Mouse (Mus musculus): ENCODE results near the gene Ggt5. TPM values are rescaled to one million over a fixed set of nuclear protein-coding genes. Genes with fewer than 3 reads are reported as not detected.
A peak's percentile ranks its signal among the peaks of the same experiment; 100 is the strongest.
"Not testable (repeated sequence)": the region's sequence is repeated elsewhere in the genome, so short reads cannot be mapped to it uniquely, and the experiment has no call there.

The Ggt5 gene
- total RNA-seq (2021) = 1 to 10 TPM; 8.4 to 9.3 TPM

- peak; percentile 77 for DNase-seq
These were observed at the start of gene Ggt5 for GRCm38 (mm10) chr10:75589129-75589528. Ggt5 (plus strand) TSS chr10:75589340.

GRCm38 (mm10) chr10:75547901-75548300 is 41.2 kb upstream of the Ggt5 start:
- no peak for DNase-seq

- DNase-seq = no peak
These were observed 40.7 kb upstream of the Ggt5 start for GRCm38 (mm10) chr10:75548486-75548885.

GRCm38 (mm10) chr10:75549886-75550285 is 39.3 kb upstream of the Ggt5 start:
- no peak for DNase-seq

GRCm38 (mm10) chr10:75551175-75551574 is 38.0 kb upstream of the Ggt5 start:
- no peak for DNase-seq

GRCm38 (mm10) chr10:75552106-75552505 is 37.0 kb upstream of the Ggt5 start:
- DNase-seq = no peak

GRCm38 (mm10) chr10:75552701-75553450 is 36.3 kb upstream of the Ggt5 start:
- no peak for DNase-seq

- DNase-seq = no peak
These were observed 35.0 kb upstream of the Ggt5 start for GRCm38 (mm10) chr10:75554090-75554489.

- no peak for DNase-seq
These were observed 33.6 kb upstream of the Ggt5 start for GRCm38 (mm10) chr10:75555557-75555956.

GRCm38 (mm10) chr10:75556026-75556425 is 33.1 kb upstream of the Ggt5 start:
- peak; percentile 46 for DNase-seq

- DNase-seq = no peak
These were observed 30.6 kb upstream of the Ggt5 start for GRCm38 (mm10) chr10:75558515-75558914.

- DNase-seq = no peak
These were observed 30.0 kb upstream of the Ggt5 start for GRCm38 (mm10) chr10:75559041-75559675.

- peak; percentile 71 for DNase-seq
These were observed 29.2 kb upstream of the Ggt5 start, which contains the start of gene Lrrc75b for GRCm38 (mm10) chr10:75559676-75560548. Lrrc75b (minus strand) TSS chr10:75560330.

- no peak for DNase-seq
These were observed 28.6 kb upstream of the Ggt5 start for GRCm38 (mm10) chr10:75560549-75560899.

- DNase-seq = no peak
These were observed 28.0 kb upstream of the Ggt5 start, which contains the start of gene Ggt1 for GRCm38 (mm10) chr10:75561071-75561654. Ggt1 (plus strand) TSS chr10:75561604.

- no peak for DNase-seq
These were observed 26.5 kb upstream of the Ggt5 start for GRCm38 (mm10) chr10:75562596-75562995.

- no peak for DNase-seq
These were observed 24.4 kb upstream of the Ggt5 start for GRCm38 (mm10) chr10:75564687-75565265.

- DNase-seq = no peak
These were observed 23.7 kb upstream of the Ggt5 start for GRCm38 (mm10) chr10:75565436-75565835.

GRCm38 (mm10) chr10:75565906-75566305 is 23.2 kb upstream of the Ggt5 start:
- DNase-seq = no peak

- DNase-seq = no peak
These were observed 22.8 kb upstream of the Ggt5 start for GRCm38 (mm10) chr10:75566321-75566720.

- DNase-seq = not testable (repeated sequence)
These were observed 22.4 kb upstream of the Ggt5 start for GRCm38 (mm10) chr10:75566765-75567164.

GRCm38 (mm10) chr10:75568029-75568428 is 21.1 kb upstream of the Ggt5 start:
- no peak for DNase-seq

Data from heart, postnatal 4 days (tissue).